Comparison of ENCODE assay signal across 28 mouse cellular contexts in genomic region chr6:38966839-38967238, GRCm38 (mm10).
DNase-seq lines count a peak whose midpoint lies in the region; ATAC-seq lines count a peak whose summit lies in the region.
"Had no signal": no experiment of that assay in that cellular context is flagged by ENCODE, and none has a peak within 500 bp of the region (broad histone marks: within the 10 kb centered on the region; RNA-seq: fewer than 3 reads in every experiment).

No protein-coding gene starts in this region.

- no peaks in the 10 kb centered on the region for H3K36me3 ChIP-seq in liver, embryonic 12.5 days
- no peaks in the 10 kb centered on the region for H3K36me3 ChIP-seq in hindbrain, embryonic 11.5 days (ENCODE audit: control insufficient read depth, insufficient read depth, low read length)
- H3K36me3 ChIP-seq: embryonic facial prominence, embryonic 15.5 days; forebrain, embryonic 10.5 days; G1E; heart, embryonic 12.5 days; hindbrain, embryonic 10.5 days; neural tube, embryonic 12.5 days had no signal

- H3K4me1 ChIP-seq in liver, embryonic 12.5 days, result peaks cover 55% of the 10 kb centered on the region
- H3K4me1 ChIP-seq in hindbrain, embryonic 11.5 days (replicated peaks; ENCODE audit: control insufficient read depth, insufficient read depth, low read length), result no peaks in the 10 kb centered on the region
- H3K4me1 ChIP-seq: forebrain, embryonic 10.5 days; heart, embryonic 12.5 days; hindbrain, embryonic 10.5 days had no signal

- no peak overlapping the region for H3K4me3 ChIP-seq in liver, embryonic 12.5 days
- H3K4me3 ChIP-seq in hindbrain, embryonic 11.5 days (ENCODE audit: low read depth, low read length), result no peak overlapping the region
- H3K4me3 ChIP-seq: embryonic facial prominence, embryonic 15.5 days; forebrain, embryonic 10.5 days; heart, embryonic 12.5 days; hindbrain, embryonic 10.5 days; megakaryocyte, embryonic 14.5 days; neural tube, embryonic 12.5 days had no signal

- WGBS in liver, embryonic 12.5 days (ENCODE audit: insufficient replicate concordance), result 48% methylated on average over 5 of the region's 5 CpGs
- WGBS in hindbrain, embryonic 11.5 days, result 92% methylated on average over 5 of the region's 5 CpGs

- peak overlapping the region; percentile 10; the same call in 1 of the 2 replicates for H3K9ac ChIP-seq in liver, embryonic 12.5 days
- H3K9ac ChIP-seq in hindbrain, embryonic 11.5 days (ENCODE audit: low read depth, low read length), result no peak overlapping the region
- H3K9ac ChIP-seq: embryonic facial prominence, embryonic 15.5 days; heart, embryonic 12.5 days; neural tube, embryonic 12.5 days had no signal

- DNase-seq in c-Kit-negative CD71-positive TER-119-positive erythroid progenitor cells, embryonic 14.5 days (ENCODE audit: low read depth, low spot score), result peak; percentile 44
- no peak for DNase-seq in retina, embryonic 14.5 days (ENCODE audit: low spot score)
- DNase-seq in heart, adult 11 months, result no peak
- DNase-seq in hindbrain, embryonic 11.5 days (ENCODE audit: low spot score), result no peak
- DNase-seq: adrenal gland, adult 8-10 months; cerebellum, adult 9-10 months; gastrocnemius, postnatal 10 days; heart, postnatal 10 days; kidney, adult 8-10 months; kidney, postnatal 10 days; left cerebral cortex, postnatal 4 days; lung, adult 18-20 months; lung, postnatal 14 days; midbrain, embryonic 14.5 days; right cerebral cortex, adult 18-20 months; thymus, adult 2 months had no signal

- H3K4me2 ChIP-seq in liver, embryonic 12.5 days, result peak overlapping the region; percentile 37
- H3K4me2 ChIP-seq in hindbrain, embryonic 11.5 days (replicated peaks; ENCODE audit: low read depth, low read length), result no peak overlapping the region
- H3K4me2 ChIP-seq: embryonic facial prominence, embryonic 15.5 days; heart, embryonic 12.5 days; neural tube, embryonic 12.5 days had no signal

- ATAC-seq in erythroid progenitor cell, adult 5-6 weeks (replicated peaks; ENCODE audit: low FRiP score, poor library complexity, severe bottlenecking), result peak; percentile 79
- peak; percentile 91 for ATAC-seq in liver, embryonic 12.5 days
- ATAC-seq in megakaryocyte progenitor cell, adult 5-6 weeks (replicated peaks; ENCODE audit: poor library complexity), result peak; percentile 31; the same call in 1 of the 2 replicates
- no peak for ATAC-seq in hindbrain, embryonic 11.5 days (ENCODE audit: low FRiP score)
- ATAC-seq: activated CD4-positive, CD25-positive, alpha-beta regulatory T cell, adult 4 months; forebrain, embryonic 16.5 days had no signal

- H3K27me3 ChIP-seq in liver, embryonic 12.5 days (replicated peaks), result no peaks in the 10 kb centered on the region
- H3K27me3 ChIP-seq in hindbrain, embryonic 11.5 days (ENCODE audit: control insufficient read depth, insufficient read depth, low read length), result no peaks in the 10 kb centered on the region
- H3K27me3 ChIP-seq: embryonic facial prominence, embryonic 15.5 days; heart, embryonic 12.5 days; megakaryocyte, embryonic 14.5 days; neural tube, embryonic 12.5 days had no signal

- peak overlapping the region; percentile 57 for H3K27ac ChIP-seq in liver, embryonic 12.5 days
- no peak overlapping the region for H3K27ac ChIP-seq in hindbrain, embryonic 11.5 days (ENCODE audit: low read depth, low read length)
- H3K27ac ChIP-seq: embryonic facial prominence, embryonic 15.5 days; forebrain, embryonic 10.5 days; hindbrain, embryonic 10.5 days; neural tube, embryonic 12.5 days had no signal

- no peaks in the 10 kb centered on the region for H3K9me3 ChIP-seq in liver, embryonic 12.5 days (replicated peaks)
- no peaks in the 10 kb centered on the region for H3K9me3 ChIP-seq in hindbrain, embryonic 11.5 days (ENCODE audit: control insufficient read depth, low read length)
- H3K9me3 ChIP-seq: embryonic facial prominence, embryonic 15.5 days; forebrain, embryonic 10.5 days; G1E; heart, embryonic 12.5 days; hindbrain, embryonic 10.5 days; megakaryocyte, embryonic 14.5 days; neural tube, embryonic 12.5 days had no signal
